Mouse (Mus musculus): ENCODE results near the gene Cfap161.

DNA sequence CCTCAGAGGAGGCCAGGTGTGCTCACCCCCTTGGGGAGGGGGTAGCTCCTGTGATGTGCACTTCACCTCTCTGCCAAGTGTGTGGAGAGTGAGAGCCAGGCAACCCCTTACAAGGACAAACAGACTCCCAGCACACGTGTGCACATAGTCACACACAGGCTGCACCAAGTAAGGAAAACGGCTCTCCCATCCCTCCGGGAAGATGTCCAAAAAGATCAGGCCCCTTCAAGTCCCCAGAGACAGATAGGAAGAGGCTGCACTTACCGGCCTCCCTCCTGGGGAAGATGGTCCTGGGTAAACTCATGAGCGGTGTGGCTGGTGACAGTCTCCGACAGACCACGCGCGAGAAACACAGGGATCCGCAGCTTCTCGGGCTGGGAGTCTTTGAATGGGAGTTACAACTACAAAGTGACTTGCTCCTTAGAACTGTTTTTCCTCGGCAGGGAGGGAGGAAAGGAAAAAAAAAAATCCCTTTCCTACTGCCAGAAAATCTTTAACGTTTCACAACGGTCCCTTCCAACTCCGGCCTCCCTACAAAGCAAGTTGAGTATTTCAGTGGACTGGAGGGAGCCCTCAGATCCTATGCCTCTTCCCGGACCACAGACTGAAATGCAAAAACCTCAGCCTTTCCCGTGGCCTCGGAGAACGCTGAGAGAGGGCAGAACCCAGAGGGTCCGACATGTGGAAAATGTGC is 49.1 kb downstream of the Cfap161 start, which contains the start of gene Il16:
- TF ChIP-seq HCFC1 (IDR thresholded peaks at IDR 0.05; ENCODE audit: borderline replicate concordance, insufficient read depth, low read length) (no peak), ZC3H11A (IDR thresholded peaks at IDR 0.05; ENCODE audit: borderline replicate concordance, low read depth, low read length) (no peak), ZNF384 (IDR thresholded peaks at IDR 0.05; ENCODE audit: low read depth, low read length) (no peak), CHD2 (IDR thresholded peaks at IDR 0.05; ENCODE audit: low read depth, low read length) (no peak)
